Mouse (Mus musculus): ENCODE measurements around the gene Man1a. TPM values are rescaled to one million over a fixed set of nuclear protein-coding genes. Genes with fewer than 3 reads are reported as not detected.

Gene Man1a
- total RNA-seq, 2 experiments from 2014 or later = 49.5 to 65.6 TPM

GRCm38 (mm10) chr10:54014116-54014758 is 62.2 kb downstream of the Man1a start:
- DNase-seq = no peak

- no peak for DNase-seq
Measured at GRCm38 (mm10) chr10:54013143-54013791, 63.1 kb downstream of the Man1a start.

- DNase-seq = no peak
Measured at GRCm38 (mm10) chr10:54009154-54009553, 67.3 kb downstream of the Man1a start.

- no peak for DNase-seq
Measured at GRCm38 (mm10) chr10:54006868-54007267, 69.5 kb downstream of the Man1a start.

- no peak for DNase-seq
Measured at GRCm38 (mm10) chr10:54005847-54006246, 70.6 kb downstream of the Man1a start.

GRCm38 (mm10) chr10:54002936-54003335 is 73.5 kb downstream of the Man1a start:
- DNase-seq = no peak

- DNase-seq = no peak
Measured at GRCm38 (mm10) chr10:53997301-53997700, 79.1 kb downstream of the Man1a start.

- DNase-seq = no peak
Measured at GRCm38 (mm10) chr10:53996216-53996615, 80.2 kb downstream of the Man1a start.

GRCm38 (mm10) chr10:53994591-53994990 is 81.8 kb downstream of the Man1a start:
- DNase-seq = no peak

GRCm38 (mm10) chr10:53990434-53990833 is 86.0 kb downstream of the Man1a start:
- no peak for DNase-seq

GRCm38 (mm10) chr10:53984894-53985293 is 91.5 kb downstream of the Man1a start:
- no peak for DNase-seq

- no peak for DNase-seq
Measured at GRCm38 (mm10) chr10:53984086-53984485, 92.3 kb downstream of the Man1a start.

GRCm38 (mm10) chr10:53978647-53979046 is 97.8 kb downstream of the Man1a start:
- DNase-seq = no peak

GRCm38 (mm10) chr10:53974180-53974579 is 102.2 kb downstream of the Man1a start:
- DNase-seq = no peak

- no peak for DNase-seq
Measured at GRCm38 (mm10) chr10:53959759-53960158, 116.7 kb downstream of the Man1a start.

GRCm38 (mm10) chr10:53941597-53941996 is 134.8 kb downstream of the Man1a start:
- no peak for DNase-seq

- no peak for DNase-seq
Measured at GRCm38 (mm10) chr10:53938199-53938598, 138.2 kb downstream of the Man1a start.

GRCm38 (mm10) chr10:53936078-53936477 is 140.3 kb downstream of the Man1a start:
- DNase-seq = no peak

- no peak for DNase-seq
Measured at GRCm38 (mm10) chr10:53929722-53930500, 146.5 kb downstream of the Man1a start.

- no peak for DNase-seq
Measured at GRCm38 (mm10) chr10:53927904-53928303, 148.5 kb downstream of the Man1a start.

- DNase-seq = no peak
Measured at GRCm38 (mm10) chr10:53925456-53925855, 151.0 kb downstream of the Man1a start.

GRCm38 (mm10) chr10:53922236-53922635 is 154.2 kb downstream of the Man1a start:
- DNase-seq = no peak

- no peak for DNase-seq
Measured at GRCm38 (mm10) chr10:53917517-53917916, 158.9 kb downstream of the Man1a start.

Data from adrenal gland, postnatal 10 days (tissue).